Mouse (Mus musculus): ENCODE measurements around the gene Actr10.

Gene Actr10

GRCm38 (mm10) chr12:70937571-70938384, at the start of gene Actr10:
Gene Actr10, plus strand, starts transcription at chr12:70937857.
- peak; percentile 92 for DNase-seq (ENCODE audit: low read depth in 2 of 2, low spot score in 2 of 2)

GRCm38 (mm10) chr12:70890405-70890804, 47.3 kb upstream of the Actr10 start:
- DNase-seq (ENCODE audit: low read depth in 2 of 2, low spot score in 2 of 2): no peak

GRCm38 (mm10) chr12:70890874-70891470, 46.7 kb upstream of the Actr10 start:
- DNase-seq (ENCODE audit: low read depth in 2 of 2, low spot score in 2 of 2): no peak

GRCm38 (mm10) chr12:70895275-70895674, 42.4 kb upstream of the Actr10 start:
- DNase-seq (ENCODE audit: low read depth in 2 of 2, low spot score in 2 of 2): no peak

- no peak for DNase-seq (ENCODE audit: low read depth in 2 of 2, low spot score in 2 of 2)
Observed at GRCm38 (mm10) chr12:70896068-70896467, 41.6 kb upstream of the Actr10 start.

- DNase-seq (ENCODE audit: low read depth in 2 of 2, low spot score in 2 of 2): no peak
Observed at GRCm38 (mm10) chr12:70897434-70897833, 40.2 kb upstream of the Actr10 start.

GRCm38 (mm10) chr12:70898450-70898849, 39.2 kb upstream of the Actr10 start:
- DNase-seq (ENCODE audit: low read depth in 2 of 2, low spot score in 2 of 2): no peak

- DNase-seq (ENCODE audit: low read depth in 2 of 2, low spot score in 2 of 2): no peak
Observed at GRCm38 (mm10) chr12:70904471-70904870, 33.2 kb upstream of the Actr10 start.

GRCm38 (mm10) chr12:70906867-70907266, 30.8 kb upstream of the Actr10 start:
- no peak for DNase-seq (ENCODE audit: low read depth in 2 of 2, low spot score in 2 of 2)

GRCm38 (mm10) chr12:70907651-70908050, 30.0 kb upstream of the Actr10 start:
- DNase-seq (ENCODE audit: low read depth in 2 of 2, low spot score in 2 of 2): no peak

GRCm38 (mm10) chr12:70908076-70908475, 29.6 kb upstream of the Actr10 start:
- no peak for DNase-seq (ENCODE audit: low read depth in 2 of 2, low spot score in 2 of 2)

GRCm38 (mm10) chr12:70910241-70910720, 27.4 kb upstream of the Actr10 start:
- DNase-seq (ENCODE audit: low read depth in 2 of 2, low spot score in 2 of 2): peak; percentile 66 to 75

- DNase-seq (ENCODE audit: low read depth in 2 of 2, low spot score in 2 of 2): peak; percentile 43 to 58
Observed at GRCm38 (mm10) chr12:70911029-70911428, 26.6 kb upstream of the Actr10 start.

- no peak for DNase-seq (ENCODE audit: low read depth in 2 of 2, low spot score in 2 of 2)
Observed at GRCm38 (mm10) chr12:70911676-70912379, 25.8 kb upstream of the Actr10 start.

GRCm38 (mm10) chr12:70913429-70913828, 24.2 kb upstream of the Actr10 start:
- DNase-seq (ENCODE audit: low read depth in 2 of 2, low spot score in 2 of 2): peak; percentile 83 to 89

GRCm38 (mm10) chr12:70914387-70914786, 23.3 kb upstream of the Actr10 start:
- peak in 1 of 2 experiments; percentile 47 for DNase-seq (ENCODE audit: low read depth in 2 of 2, low spot score in 2 of 2)

GRCm38 (mm10) chr12:70929781-70930180, 7.9 kb upstream of the Actr10 start:
- no peak for DNase-seq (ENCODE audit: low read depth in 2 of 2, low spot score in 2 of 2)

- no peak for DNase-seq (ENCODE audit: low read depth in 2 of 2, low spot score in 2 of 2)
Observed at GRCm38 (mm10) chr12:70937150-70937549, 507 bp upstream of the Actr10 start.

- peak; percentile 56 to 80 for DNase-seq (ENCODE audit: low read depth in 2 of 2, low spot score in 2 of 2)
Observed at GRCm38 (mm10) chr12:70940806-70941205, 3.1 kb downstream of the Actr10 start.

- no peak for DNase-seq (ENCODE audit: low read depth in 2 of 2, low spot score in 2 of 2)
Observed at GRCm38 (mm10) chr12:70944181-70944580, 6.5 kb downstream of the Actr10 start.

- no peak for DNase-seq (ENCODE audit: low read depth in 2 of 2, low spot score in 2 of 2)
Observed at GRCm38 (mm10) chr12:70946585-70947256, 9.1 kb downstream of the Actr10 start.

All from CD8-positive naive resting alpha-beta T cell, adult 2 months (primary cell).